Mouse (Mus musculus) ES-Bruce4 (cell line): ENCODE data around the gene Maml2.

Experiments used
- CTCF ChIP-seq: IDR thresholded peaks from one replicate; pipeline ENCODE4 v1.8.1; 2011; ENCODE audit warnings: low read depth, low read length
- EP300 ChIP-seq: IDR thresholded peaks from 2 replicates; pipeline ENCODE4 v1.6.1; 2011; ENCODE audit warnings: low read depth, low read length; ENCODE audit not compliant: insufficient read depth
- POLR2A ChIP-seq: IDR thresholded peaks from one replicate; pipeline ENCODE4 v1.8.1; 2011; ENCODE audit warnings: low read length; ENCODE audit not compliant: insufficient read depth

DNA sequence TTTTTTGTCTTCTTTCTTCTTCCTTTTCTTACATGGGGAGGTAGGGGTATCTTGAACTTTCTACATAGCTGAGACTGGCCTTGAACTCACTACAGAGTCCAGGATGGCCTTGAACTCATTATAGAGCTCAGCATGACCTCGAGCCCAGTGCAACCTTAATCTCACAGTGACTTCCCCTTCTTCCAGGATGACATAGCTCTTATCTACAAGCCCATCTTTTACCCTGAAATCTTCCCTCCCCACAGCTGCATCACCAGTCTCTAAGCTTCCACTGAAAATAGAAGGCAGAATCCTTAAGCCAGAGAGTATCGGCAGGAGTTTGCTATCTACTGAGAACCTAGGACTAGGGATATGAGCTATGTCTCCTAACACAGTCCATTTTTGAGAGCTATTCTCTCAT is 375.5 kb downstream of the Maml2 start:
- TF ChIP-seq CTCF (no peak), POLR2A (no peak), EP300 (no peak)
